Mouse (Mus musculus) G1E (cell line): ENCODE data around the gene Trim80.

Source experiments
- CTCF ChIP-seq: IDR thresholded peaks from 2 replicates; pipeline ENCODE4 v1.5.1; 2012; ENCODE audit warnings: low read depth, low read length, inconsistent platforms, mixed read lengths
- GATA1 ChIP-seq: IDR thresholded peaks from 2 replicates; pipeline ENCODE4 v1.6.1; 2012; ENCODE audit warnings: borderline replicate concordance, low read length, inconsistent platforms, mixed read lengths
- GATA2 ChIP-seq: IDR thresholded peaks from 2 replicates; pipeline ENCODE4 v1.6.1; 2012; ENCODE audit warnings: low read depth, low read length, inconsistent platforms, borderline replicate concordance
- POLR2AphosphoS5 ChIP-seq: IDR thresholded peaks from 2 replicates; pipeline ENCODE4 v1.6.1; 2012; ENCODE audit warnings: low read depth, low read length, inconsistent platforms; ENCODE audit not compliant: insufficient replicate concordance

DNA sequence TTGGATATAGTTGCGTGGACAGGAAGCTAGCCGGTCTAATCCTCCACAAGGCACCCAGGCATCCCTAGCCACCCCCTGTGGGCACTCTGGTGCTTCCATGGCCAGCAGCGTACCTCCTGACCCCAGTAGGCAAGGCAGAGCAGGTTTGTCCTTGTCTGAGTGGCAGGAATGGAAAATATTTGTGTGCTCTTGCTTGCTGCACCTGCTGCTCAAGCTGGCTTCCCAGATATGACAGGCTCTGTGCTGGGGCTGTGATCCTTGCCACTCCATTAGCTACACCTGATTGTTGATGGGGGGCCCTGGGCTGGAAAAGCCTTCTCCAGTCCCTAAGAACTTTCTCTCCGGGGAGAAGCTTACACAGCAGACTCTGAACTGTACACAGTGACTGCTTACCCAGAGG lies 13.0 kb downstream of the Trim80 start:
- no peak for TF ChIP-seq CTCF
- TF ChIP-seq GATA1 = no peak
- no peak for TF ChIP-seq GATA2
- no peak for TF ChIP-seq POLR2AphosphoS5
